Mouse (Mus musculus): Measurements from ENCODE around the gene Apol9a.
"Not testable (repeated sequence)": the region's sequence is repeated elsewhere in the genome, so short reads cannot be mapped to it uniquely, and the experiment has no call there.

The Apol9a gene

DNA sequence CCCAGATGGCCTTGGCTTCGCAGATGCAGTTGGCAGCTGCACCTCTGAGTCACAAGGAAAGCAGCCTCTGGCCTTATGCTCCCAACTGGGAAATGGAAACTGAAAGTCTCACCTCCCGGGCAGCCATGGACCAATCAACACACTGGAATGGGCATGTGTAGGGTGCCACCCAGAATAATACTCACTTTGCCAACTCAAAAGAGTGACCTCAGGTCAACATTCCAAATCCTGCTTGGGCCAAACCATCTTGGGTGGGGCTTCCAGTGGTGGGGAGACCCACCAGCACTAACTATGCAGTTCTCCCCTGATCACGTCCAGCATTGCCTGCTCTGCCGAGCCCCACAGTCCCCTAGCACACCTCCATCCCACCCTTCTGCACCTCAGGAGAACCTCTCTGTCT is at the start of gene Apol9a:
TSS of gene Apol9a (minus strand) at position 101 of the 400 bp plus-strand sequence.
- not testable (repeated sequence) for DNase-seq

DNA sequence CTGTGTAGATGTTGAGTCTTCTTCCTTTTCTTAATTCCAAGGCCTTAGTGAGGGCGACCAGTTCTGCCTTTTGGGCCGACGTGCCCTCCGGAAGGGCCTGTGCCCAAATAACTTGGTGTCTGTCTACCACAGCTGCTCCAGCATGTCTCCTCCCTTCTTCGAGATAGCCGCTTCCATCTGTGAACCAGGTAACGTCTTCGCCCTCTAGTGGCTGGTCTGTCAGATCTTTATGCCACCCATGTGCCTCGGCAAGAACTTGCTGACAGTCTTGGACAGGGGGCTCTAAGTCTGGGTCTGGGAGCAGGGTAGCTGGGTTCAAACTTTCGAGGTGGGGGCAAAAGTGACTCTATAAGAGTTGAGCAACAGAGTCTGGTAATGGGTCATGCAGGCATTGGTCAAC is 39.0 kb upstream of the Apol9a start:
- DNase-seq: not testable (repeated sequence)

DNA sequence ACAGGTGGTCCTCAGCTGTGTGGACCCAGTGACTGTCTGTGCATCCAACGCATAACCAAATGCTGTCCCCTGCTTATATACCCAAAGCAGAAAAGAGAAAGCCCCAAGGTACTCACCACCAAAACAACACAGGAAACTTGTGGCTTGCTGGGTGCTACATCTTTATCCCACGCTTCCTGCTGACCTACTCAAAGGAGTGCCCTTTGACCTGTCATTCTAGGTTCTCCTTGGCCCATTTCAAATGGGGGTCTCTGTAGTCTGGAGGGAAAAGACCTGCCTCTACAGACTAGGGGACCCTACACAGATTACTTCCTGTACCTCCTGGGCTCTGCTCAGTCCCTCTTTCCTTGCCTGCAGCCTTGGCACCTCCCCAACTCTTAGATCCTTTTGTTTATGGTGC is 36.5 kb upstream of the Apol9a start, which contains the start of gene Apol7b:
TSS of gene Apol7b (minus strand) at position 101 of the 400 bp plus-strand sequence.
- not testable (repeated sequence) for DNase-seq

DNA sequence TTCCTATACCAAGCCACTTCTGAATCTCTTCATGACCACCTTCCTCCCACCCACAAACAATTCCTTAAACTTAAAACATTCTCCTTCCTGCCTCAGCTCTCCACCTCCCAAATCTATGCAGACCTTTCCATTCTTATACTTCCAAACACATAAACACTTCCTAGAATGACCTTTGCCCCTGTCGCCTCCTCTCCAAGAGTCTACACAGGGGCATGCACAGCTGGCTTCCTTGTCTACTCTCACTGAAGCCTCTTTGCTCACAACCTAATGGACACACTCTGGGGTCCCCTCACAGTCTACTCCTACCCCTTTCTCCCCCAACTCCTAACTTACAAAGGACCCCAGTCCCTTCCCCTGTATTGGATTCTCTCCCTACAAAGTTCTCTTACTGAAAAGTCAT is 34.7 kb upstream of the Apol9a start:
- DNase-seq: not testable (repeated sequence)

DNA sequence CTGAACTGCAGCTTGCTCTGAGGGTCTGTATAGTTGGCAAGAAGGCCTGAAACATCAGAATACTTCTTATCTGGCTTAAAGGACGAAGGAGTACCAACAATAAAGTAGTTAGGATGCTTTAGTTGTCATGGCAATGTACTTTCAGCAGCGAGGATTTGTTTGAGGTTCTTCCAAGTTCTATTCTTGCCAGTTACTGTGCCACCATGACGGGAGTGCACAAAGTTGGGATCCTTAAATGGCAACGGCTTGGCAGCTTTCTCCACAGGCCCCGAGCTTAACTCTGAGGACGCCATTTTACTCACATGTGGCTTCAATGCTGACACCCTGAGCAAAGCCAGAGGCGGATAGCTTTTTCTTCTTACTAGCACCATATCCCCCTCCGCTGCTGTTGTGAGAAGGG is 33.8 kb upstream of the Apol9a start:
- not testable (repeated sequence) for DNase-seq

GRCm38 (mm10) chr15:77428690-77429448 is 17.9 kb upstream of the Apol9a start:
- DNase-seq: not testable (repeated sequence)

- not testable (repeated sequence) for DNase-seq
These were observed 12.0 kb upstream of the Apol9a start for GRCm38 (mm10) chr15:77422925-77423324.

- not testable (repeated sequence) for DNase-seq
These were observed 8.7 kb upstream of the Apol9a start for GRCm38 (mm10) chr15:77419657-77420056.

DNA sequence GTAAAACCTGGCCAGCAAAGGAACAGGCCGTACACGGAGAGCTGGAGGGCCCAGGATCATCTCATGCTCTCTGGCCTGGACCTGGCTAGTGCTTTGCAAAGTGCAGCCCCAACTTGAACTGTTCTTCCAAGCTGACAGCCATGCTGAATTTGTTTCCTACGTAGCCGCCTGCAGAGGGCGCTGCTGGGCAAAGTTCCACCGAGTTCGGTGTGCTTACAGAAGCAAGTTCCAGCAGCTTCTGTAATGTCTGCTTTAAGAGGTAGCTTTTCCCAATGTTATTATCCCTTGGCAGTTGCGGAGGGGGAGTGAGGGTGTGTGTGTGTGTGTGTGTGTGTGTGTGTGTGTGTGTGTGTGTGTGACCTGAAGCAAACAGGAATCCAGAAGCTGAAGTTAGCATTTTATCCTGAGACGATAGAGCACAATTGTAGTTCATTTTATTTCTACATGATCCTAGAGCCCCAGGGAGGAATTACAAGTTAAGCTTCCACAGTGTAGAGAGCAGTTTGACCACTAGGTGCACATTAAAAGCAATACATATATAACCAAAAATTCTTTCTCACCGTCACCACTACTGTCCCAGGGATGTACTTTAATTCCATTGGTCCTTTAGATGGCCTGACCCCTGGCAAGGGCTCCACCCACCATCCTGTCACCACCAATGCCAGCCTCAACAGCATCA is 5.9 kb upstream of the Apol9a start:
- DNase-seq: not testable (repeated sequence)

GRCm38 (mm10) chr15:77415653-77416052 is 4.7 kb upstream of the Apol9a start:
- DNase-seq: not testable (repeated sequence)

DNA sequence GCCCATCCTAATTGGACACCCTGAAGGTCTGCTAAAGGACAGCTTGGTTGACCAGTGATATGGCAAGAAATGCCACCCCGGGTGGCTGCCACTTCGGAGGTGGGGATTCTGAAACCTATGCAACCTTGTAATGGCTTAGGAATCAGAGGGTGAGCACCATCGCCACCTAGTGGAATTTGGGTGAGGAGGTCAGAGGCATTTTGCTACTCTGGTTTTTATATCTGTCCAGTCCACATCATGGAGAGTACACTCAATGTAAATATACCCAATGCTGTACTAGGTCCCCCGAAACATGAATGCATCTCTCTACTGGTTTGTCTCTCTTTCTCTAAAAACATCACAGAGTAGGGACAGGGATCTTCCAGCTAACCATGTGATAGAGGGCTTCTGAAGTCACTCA is 1.8 kb upstream of the Apol9a start:
- not testable (repeated sequence) for DNase-seq

DNA sequence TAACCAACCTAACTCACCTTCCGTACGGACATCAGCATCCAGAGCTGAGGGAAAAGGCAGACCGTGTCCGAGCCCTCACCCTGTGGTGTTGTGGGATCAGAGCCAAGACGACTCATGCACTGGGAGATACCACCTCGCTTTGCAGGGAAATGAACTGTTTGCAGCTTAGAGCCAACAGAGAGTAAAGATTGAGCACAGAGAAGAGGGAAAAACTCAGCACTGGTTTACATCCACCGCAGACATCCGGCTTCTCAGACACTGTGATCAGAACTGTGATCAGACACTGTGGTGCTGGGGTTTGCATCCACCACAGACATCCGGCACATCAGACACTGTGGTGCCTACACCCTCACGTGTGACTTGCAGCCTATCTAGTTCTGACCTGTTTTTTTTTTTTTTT is 4.6 kb downstream of the Apol9a start:
- peak; percentile 6 to 26 for DNase-seq

- not testable (repeated sequence) for DNase-seq
These were observed 11.9 kb downstream of the Apol9a start, which contains the start of gene Apol7a for GRCm38 (mm10) chr15:77399027-77399426. TSS of gene Apol7a (minus strand) at chr15:77399110.

DNA sequence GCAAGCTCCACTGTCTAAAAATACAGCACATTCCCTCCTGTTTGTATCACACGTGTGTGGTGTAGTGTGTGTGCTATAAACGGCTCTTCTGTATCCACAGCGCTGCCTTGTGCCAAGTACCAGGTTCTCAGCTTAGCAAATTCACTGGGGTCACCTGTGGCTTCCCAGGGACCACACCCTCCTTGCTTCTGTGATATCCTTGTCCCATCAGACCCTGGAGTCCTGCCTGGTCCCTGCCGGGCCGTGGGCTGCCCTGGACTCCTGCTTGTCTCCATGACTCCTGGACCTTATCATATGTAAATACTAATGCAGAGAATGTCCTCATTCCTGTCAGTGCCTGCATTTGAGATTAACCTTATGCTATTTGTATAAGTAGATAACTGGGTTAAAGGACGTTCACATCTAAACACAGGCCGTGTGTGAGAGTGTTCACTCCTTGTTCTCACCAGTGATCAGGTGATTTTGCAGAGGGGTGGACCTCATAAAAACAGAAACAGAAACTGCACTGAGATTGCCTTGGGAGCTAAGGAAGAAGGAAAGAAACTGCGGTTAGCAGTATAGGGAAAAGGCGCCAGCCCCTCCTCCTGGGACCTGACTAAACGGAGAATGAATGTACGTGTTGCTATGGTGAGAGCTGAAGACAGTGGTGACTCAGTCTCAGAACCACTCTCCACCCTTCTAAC is 13.3 kb downstream of the Apol9a start:
- not testable (repeated sequence) for DNase-seq

GRCm38 (mm10) chr15:77393832-77394231 is 17.1 kb downstream of the Apol9a start:
- not testable (repeated sequence) for DNase-seq

GRCm38 (mm10) chr15:77387462-77387861 is 23.5 kb downstream of the Apol9a start:
- no peak for DNase-seq

DNA sequence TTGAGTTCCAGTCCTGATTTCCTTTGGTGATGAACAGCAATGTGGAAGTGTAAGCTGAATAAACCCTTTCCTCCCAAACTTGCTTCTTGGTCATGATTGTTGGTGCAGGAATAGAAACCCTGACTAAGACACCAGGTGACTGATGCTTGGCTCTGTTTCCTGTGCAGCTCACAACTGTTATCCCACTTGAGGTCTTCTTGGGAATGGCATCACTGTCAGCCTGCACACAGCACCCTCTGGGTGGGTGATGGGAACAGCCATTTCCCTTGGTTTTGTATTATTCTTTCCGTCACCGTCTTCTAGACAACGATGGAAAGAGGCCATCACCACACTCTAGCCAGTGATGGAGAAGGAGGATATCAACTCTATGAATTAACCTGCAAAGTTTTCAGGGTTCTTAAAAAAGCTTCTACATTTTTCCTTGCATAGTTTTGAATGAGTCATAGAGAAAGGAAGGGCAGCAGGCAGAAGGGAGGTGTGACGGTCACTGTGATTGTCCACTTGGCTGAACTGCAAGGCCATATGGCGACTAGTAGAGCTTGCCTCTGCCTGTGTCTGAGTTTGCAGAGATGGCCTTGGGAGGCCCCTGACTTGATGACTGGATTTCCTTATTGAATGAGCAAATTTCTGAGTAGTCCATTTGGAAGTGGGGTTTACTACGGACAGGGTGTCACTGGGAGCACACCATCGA is 26.4 kb downstream of the Apol9a start:
- DNase-seq: no peak

GRCm38 (mm10) chr15:77382880-77383279 is 28.1 kb downstream of the Apol9a start:
- no peak for DNase-seq

DNA sequence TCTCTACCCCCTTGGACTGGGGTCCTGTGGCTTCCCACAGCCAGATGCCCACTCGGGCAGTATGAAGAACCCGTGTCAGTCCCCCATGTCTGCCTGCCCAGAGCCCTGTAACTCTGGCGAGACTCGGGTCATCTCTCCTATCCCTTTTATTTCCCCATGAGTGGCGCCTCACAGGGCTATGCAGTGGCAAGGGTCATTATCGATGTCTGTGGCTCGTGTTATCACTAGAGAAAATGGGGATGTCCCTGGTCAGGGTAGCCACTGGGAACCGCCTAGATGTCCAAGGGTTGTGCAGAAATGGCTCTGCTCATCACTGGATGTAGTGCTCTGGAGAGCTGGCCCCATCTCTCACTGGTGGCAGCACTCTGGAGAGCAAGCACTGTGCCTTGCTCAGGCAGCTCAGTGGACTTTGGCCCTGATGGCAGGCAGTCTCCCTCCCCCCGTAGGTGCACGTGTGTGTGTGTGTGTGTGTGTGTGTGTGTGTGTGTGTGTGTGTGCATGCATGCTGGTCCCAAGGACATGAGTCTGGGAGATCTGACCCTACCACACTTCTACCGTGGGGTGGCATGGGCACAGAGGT is 28.6 kb downstream of the Apol9a start:
- DNase-seq: no peak

DNA sequence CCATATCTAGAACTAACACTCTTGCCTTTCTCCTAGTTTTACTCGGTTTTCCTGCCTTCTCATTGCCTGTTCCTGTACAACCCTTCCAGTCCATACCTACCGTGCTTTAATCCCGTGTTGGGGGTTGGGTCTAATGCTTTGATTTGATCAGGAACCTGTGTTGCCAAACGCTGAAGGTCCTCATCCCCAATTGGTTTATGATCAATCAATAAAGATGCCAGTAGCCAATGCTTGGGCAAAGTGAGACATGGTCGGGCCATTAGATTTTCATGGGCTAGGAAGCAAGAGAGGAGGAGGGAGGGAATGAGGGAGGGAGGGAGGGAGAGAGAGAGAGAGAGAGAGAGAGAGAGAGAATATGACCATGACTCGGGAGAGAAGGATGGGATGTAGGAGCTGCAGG is 29.5 kb downstream of the Apol9a start:
- DNase-seq: no peak

DNA sequence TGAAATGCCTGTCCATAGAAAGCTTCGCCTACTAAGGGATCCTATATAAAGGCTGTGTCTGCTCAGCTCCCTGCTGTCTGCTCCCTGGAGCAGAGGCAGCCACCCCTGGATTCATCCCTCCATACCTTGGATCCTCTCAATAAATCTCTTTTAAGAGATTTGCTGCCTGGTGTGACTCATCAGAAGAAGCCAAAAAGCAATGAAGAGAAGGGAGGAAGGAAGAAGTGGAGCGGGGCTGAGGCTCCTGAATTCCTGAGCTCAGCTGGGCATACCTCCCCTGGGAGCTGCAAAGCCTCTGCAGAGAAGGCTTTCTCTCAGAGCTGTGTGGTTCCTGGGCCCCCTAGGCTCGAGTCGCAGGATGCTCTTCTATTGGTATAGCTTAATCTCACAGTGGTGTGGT is 31.0 kb downstream of the Apol9a start:
- DNase-seq: no peak

GRCm38 (mm10) chr15:77377419-77377818 is 33.5 kb downstream of the Apol9a start:
- DNase-seq: no peak
